Mouse (Mus musculus) left cerebral cortex, adult 2 months (tissue): ENCODE data around the gene Toporsl. TPM values are rescaled to one million over a fixed set of nuclear protein-coding genes. Genes with fewer than 3 reads are reported as not detected.

Experiments
- DNase-seq, 2 experiments: peaks; one replicate each; pipeline ENCODE4 v3.0.0; 2021 to 2022; ENCODE audit warnings: low spot score in 2 of 2, mixed read lengths in 1 of 2; ENCODE audit errors: extremely low spot score in 1 of 2
- H3K27ac ChIP-seq: fragments of 200-600 bp; 2 replicates; pipeline ENCODE4 v1.8.1; 2022
- H3K4me3 ChIP-seq: fragments of 200-600 bp; 2 replicates; pipeline ENCODE4 v1.8.1; 2022
- CTCF ChIP-seq: fragments of 200-600 bp; IDR thresholded peaks from 2 replicates; pipeline ENCODE4 v1.8.1; 2022; ENCODE audit warnings: antibody characterized with exemption, mild to moderate bottlenecking, moderate library complexity
- intact Hi-C: fragments of 180-260 bp; cut with DNase I; formaldehyde crosslinking; loops from one replicate; pipeline ENCODE4 v1.15.1; 2025
- total RNA-seq, 2 experiments: library from RNA; stranded (reverse); gene quantifications; 2 replicates each; pipeline ENCODE4 v1.2.3; 2021

Toporsl gene
- total RNA-seq, 2 experiments from 2014 or later, result not detected

DNA sequence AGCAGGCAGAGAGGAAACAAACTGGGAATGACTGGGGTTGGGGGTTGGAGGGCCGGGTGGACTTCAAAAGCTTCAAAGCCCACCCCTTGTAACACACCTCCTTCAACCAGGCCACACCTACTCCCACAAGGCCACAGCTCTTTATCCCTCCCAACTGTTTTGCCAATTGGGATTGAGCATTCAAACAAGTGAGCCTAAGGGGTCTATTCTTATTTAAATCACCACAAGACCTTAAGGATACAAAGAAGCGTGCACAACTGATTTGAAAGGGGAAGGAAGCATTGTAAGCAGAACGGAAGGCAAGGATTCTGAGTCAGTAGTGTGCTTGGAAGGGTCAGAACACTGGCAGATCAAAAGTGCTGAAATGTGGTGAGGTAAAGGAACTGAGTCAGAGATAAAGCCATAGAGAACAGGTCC, 64.6 kb downstream of the Toporsl start:
- TF ChIP-seq CTCF, result no peak
- Histone ChIP-seq H3K4me3 (no peak overlapping the region), H3K27ac (no peak overlapping the region)
- DNase-seq, result no peak
- intact Hi-C loops, result no loop called here

- DNase-seq, result no peak
- no peak overlapping the region for H3K4me3 ChIP-seq
- H3K27ac ChIP-seq, result no peak overlapping the region
- intact Hi-C loops, result no loop called here
- no peak for TF ChIP-seq CTCF
Observed at GRCm38 (mm10) chr4:52661311-52661710, 65.2 kb downstream of the Toporsl start.

Other genes with a start within 250 kb of the Toporsl start
- 1 to 10 TPM; 6.9 to 7.2 TPM for gene Smc2, start 157.0 kb upstream of the Toporsl start, total RNA-seq
- not detected for gene Vma21-ps, start 99.0 kb upstream of the Toporsl start, total RNA-seq
- not detected for gene Olfr275, start 218.3 kb downstream of the Toporsl start, total RNA-seq